ENCODE assay signal across 14 mouse cellular contexts in genomic region chr9:102914583-102914982, GRCm38 (mm10).
DNase-seq lines count a peak whose midpoint lies in the region; ATAC-seq and TF ChIP-seq lines count a peak whose summit lies in the region.
"Had no signal": no experiment of that assay in that cellular context is flagged by ENCODE, and none has a peak within 500 bp of the region (broad histone marks: within the 10 kb centered on the region; RNA-seq: fewer than 3 reads in every experiment).

No protein-coding gene starts in this region.

- no peak overlapping the region for H3K4me3 ChIP-seq in liver, adult 2 months (ENCODE audit: insufficient read depth, low read depth, low read length)
- no peak overlapping the region for H3K4me3 ChIP-seq in liver, embryonic 12.5 days
- no peak overlapping the region for H3K4me3 ChIP-seq in hindbrain, postnatal 0 days (ENCODE audit: low read length)
- H3K4me3 ChIP-seq: embryonic facial prominence, embryonic 15.5 days; forebrain, embryonic 13.5 days; limb, embryonic 15.5 days; stomach, embryonic 15.5 days had no signal

- WGBS in liver, adult 2 months, result 4% methylated on average over 1 of the region's 1 CpGs
- 48% methylated on average over 1 of the region's 1 CpGs for WGBS in liver, embryonic 12.5 days (ENCODE audit: insufficient replicate concordance)
- WGBS in hindbrain, postnatal 0 days, result 64% methylated on average over 1 of the region's 1 CpGs

- no peak overlapping the region for H3K9ac ChIP-seq in liver, adult 2 months (ENCODE audit: low read depth, low read length)
- H3K9ac ChIP-seq in liver, embryonic 12.5 days, result no peak overlapping the region
- no peak overlapping the region for H3K9ac ChIP-seq in hindbrain, postnatal 0 days (replicated peaks; ENCODE audit: low read length)
- H3K9ac ChIP-seq: embryonic facial prominence, embryonic 15.5 days; forebrain, embryonic 13.5 days; limb, embryonic 15.5 days; stomach, embryonic 15.5 days had no signal

- ATAC-seq in liver, embryonic 12.5 days, result no peak
- no peak for ATAC-seq in hindbrain, postnatal 0 days
- ATAC-seq: forebrain, embryonic 13.5 days had no signal

- no peak overlapping the region for H3K27ac ChIP-seq in liver, adult 2 months (replicated peaks; ENCODE audit: insufficient read depth, low read depth, low read length)
- no peak overlapping the region for H3K27ac ChIP-seq in liver, embryonic 12.5 days
- H3K27ac ChIP-seq in hindbrain, postnatal 0 days, result no peak overlapping the region
- H3K27ac ChIP-seq: embryonic facial prominence, embryonic 15.5 days; forebrain, embryonic 13.5 days; limb, embryonic 15.5 days; stomach, embryonic 15.5 days had no signal

- H3K79me2 ChIP-seq in liver, adult 2 months (ENCODE audit: control insufficient read depth, insufficient read depth, low read length), result no peaks in the 10 kb centered on the region

- intact Hi-C loops in heart, postnatal 10 days (cut with DNase I), result no loop called here

- H3K36me3 ChIP-seq in liver, adult 2 months (ENCODE audit: control insufficient read depth, insufficient read depth, low read length), result peaks cover 3% of the 10 kb centered on the region; the same call in 1 of the 2 replicates
- H3K36me3 ChIP-seq in liver, embryonic 12.5 days, result peaks cover 9% of the 10 kb centered on the region
- H3K36me3 ChIP-seq in hindbrain, postnatal 0 days (ENCODE audit: insufficient read depth, low read length), result peaks cover 19% of the 10 kb centered on the region; the same call in 1 of the 2 replicates

- no peak for TF ChIP-seq POLR2A in liver, adult 2 months (IDR thresholded peaks at IDR 0.05; ENCODE audit: extremely low read depth, insufficient read depth, low read length)

- DNase-seq in liver, adult 2 months (ENCODE audit: extremely low read depth, low read depth, low spot score), result peak; percentile 29
- DNase-seq in Muller cell, postnatal 12 days (ENCODE audit: inconsistent ontology term), result peak; percentile 54
- DNase-seq in brain, adult 2 months (ENCODE audit: low read depth, low spot score), result peak; percentile 84
- peak; percentile 69 to 70 for DNase-seq in heart, postnatal 10 days
- no peak for DNase-seq in layer of hippocampus, adult 18-20 months (ENCODE audit: low spot score in 2 of 2)
- no peak for DNase-seq in hindbrain, postnatal 0 days (ENCODE audit: low spot score)
- DNase-seq: adrenal gland, postnatal 25 days; gastrocnemius, postnatal 36 days; right cerebral cortex, postnatal 4 days had no signal

- TF ChIP-seq CTCF in liver, adult 2 months (IDR thresholded peaks at IDR 0.05; ENCODE audit: low read depth, low read length), result no peak
- no peak for TF ChIP-seq CTCF in hindbrain, postnatal 0 days (IDR thresholded peaks at IDR 0.05; ENCODE audit: low read depth)

- H3K4me2 ChIP-seq in liver, embryonic 12.5 days, result no peak overlapping the region
- no peak overlapping the region for H3K4me2 ChIP-seq in hindbrain, postnatal 0 days (ENCODE audit: low read depth, low read length)
- H3K4me2 ChIP-seq: embryonic facial prominence, embryonic 15.5 days; forebrain, embryonic 13.5 days; limb, embryonic 15.5 days; stomach, embryonic 15.5 days had no signal

- no peaks in the 10 kb centered on the region for H3K27me3 ChIP-seq in liver, adult 2 months (ENCODE audit: control insufficient read depth, insufficient read depth, low read length)
- H3K27me3 ChIP-seq in liver, embryonic 12.5 days (replicated peaks), result no peaks in the 10 kb centered on the region
- no peaks in the 10 kb centered on the region for H3K27me3 ChIP-seq in hindbrain, postnatal 0 days (ENCODE audit: insufficient read depth, low read length)
- H3K27me3 ChIP-seq: embryonic facial prominence, embryonic 15.5 days; forebrain, embryonic 13.5 days; limb, embryonic 15.5 days; stomach, embryonic 15.5 days had no signal

- H3K9me3 ChIP-seq in liver, embryonic 12.5 days (replicated peaks), result no peaks in the 10 kb centered on the region
- no peaks in the 10 kb centered on the region for H3K9me3 ChIP-seq in hindbrain, postnatal 0 days (ENCODE audit: low read length)
- H3K9me3 ChIP-seq: embryonic facial prominence, embryonic 15.5 days; forebrain, embryonic 13.5 days; limb, embryonic 15.5 days; stomach, embryonic 15.5 days had no signal

- no peaks in the 10 kb centered on the region for H3K4me1 ChIP-seq in liver, adult 2 months (ENCODE audit: control insufficient read depth, insufficient read depth, low read length)
- no peaks in the 10 kb centered on the region for H3K4me1 ChIP-seq in liver, embryonic 12.5 days
- H3K4me1 ChIP-seq in hindbrain, postnatal 0 days (ENCODE audit: insufficient read depth, low read length), result no peaks in the 10 kb centered on the region
- H3K4me1 ChIP-seq: embryonic facial prominence, embryonic 15.5 days; forebrain, embryonic 13.5 days; stomach, embryonic 15.5 days had no signal

Comparison
In these comparisons a context has a peak if more than half of its experiments do, and no peak if none do; other contexts are left out.
1. DNase-seq: peak in liver, adult 2 months (single experiment), Muller cell, postnatal 12 days (single experiment), brain, adult 2 months (single experiment) and heart, postnatal 10 days (2 of 2); none in layer of hippocampus, adult 18-20 months (0 of 2) and hindbrain, postnatal 0 days (single experiment).